ENCODE assay signal across 13 mouse cellular contexts in genomic region chr11:115831518-115831917, GRCm38 (mm10). TPM values are rescaled to one million over a fixed set of nuclear protein-coding genes. Genes with fewer than 3 reads are reported as not detected.
DNase-seq lines count a peak whose midpoint lies in the region; ATAC-seq and TF ChIP-seq lines count a peak whose summit lies in the region.
"Had no signal": no experiment of that assay in that cellular context is flagged by ENCODE, and none has a peak within 500 bp of the region (broad histone marks: within the 10 kb centered on the region; RNA-seq: fewer than 3 reads in every experiment).

No protein-coding gene starts in this region.

- H3K4me1 ChIP-seq in kidney, embryonic 14.5 days (ENCODE audit: control insufficient read depth, insufficient read depth, low read length): peaks cover 66% of the 10 kb centered on the region
- H3K4me1 ChIP-seq in MEL (ENCODE audit: control insufficient read depth in 1 of 2, insufficient read depth in 2 of 2, low read length in 2 of 2): peaks cover 11 to 29% of the 10 kb centered on the region in 2 experiments
- H3K4me1 ChIP-seq in intestine, embryonic 15.5 days (replicated peaks): peaks cover 66% of the 10 kb centered on the region

- no peaks in the 10 kb centered on the region for H3K27me3 ChIP-seq in kidney, embryonic 14.5 days (ENCODE audit: control insufficient read depth, insufficient read depth, low read length)
- no peaks in the 10 kb centered on the region for H3K27me3 ChIP-seq in MEL (ENCODE audit: control insufficient read depth in 1 of 2, insufficient read depth in 2 of 2, low read length in 2 of 2)
- no peaks in the 10 kb centered on the region for H3K27me3 ChIP-seq in intestine, embryonic 15.5 days (replicated peaks)

- no peak for TF ChIP-seq CTCF in MEL (IDR thresholded peaks at IDR 0.05 in 2 of 3, conservative IDR thresholded peaks at IDR 0.05 in 1 of 3; ENCODE audit: control insufficient read depth in 1 of 3, insufficient read depth in 1 of 3, low read depth in 2 of 3, low read length in 3 of 3, poor library complexity in 1 of 3, severe bottlenecking in 1 of 3)

- 30% methylated on average over 3 of the region's 3 CpGs for WGBS in kidney, embryonic 14.5 days
- WGBS in intestine, embryonic 15.5 days: 47% methylated on average over 3 of the region's 3 CpGs

- peak; percentile 5; the same call in 1 of the 2 replicates for ATAC-seq in kidney, embryonic 14.5 days (ENCODE audit: low FRiP score, low TSS enrichment)
- no peak for ATAC-seq in intestine, embryonic 15.5 days
- peak; percentile 26; the same call in 1 of the 2 replicates for ATAC-seq in megakaryocyte progenitor cell, adult 5-6 weeks (replicated peaks; ENCODE audit: poor library complexity)
- ATAC-seq: forebrain, embryonic 16.5 days; inflammation-experienced regulatory T-cells, adult 6 months had no signal

- H3K9me3 ChIP-seq in kidney, embryonic 14.5 days (ENCODE audit: control insufficient read depth, low read length): no peaks in the 10 kb centered on the region
- H3K9me3 ChIP-seq in MEL (replicated peaks; ENCODE audit: insufficient read depth, low read length): no peaks in the 10 kb centered on the region
- no peaks in the 10 kb centered on the region for H3K9me3 ChIP-seq in intestine, embryonic 15.5 days
- H3K9me3 ChIP-seq: midbrain, embryonic 12.5 days had no signal

- no peak overlapping the region for H3K4me2 ChIP-seq in kidney, embryonic 14.5 days (replicated peaks; ENCODE audit: low read depth, low read length)
- H3K4me2 ChIP-seq in intestine, embryonic 15.5 days (replicated peaks): peak overlapping the region; percentile 41
- H3K4me2 ChIP-seq: midbrain, embryonic 12.5 days had no signal

- no peak overlapping the region; the same call in 1 of the 2 replicates for H3K9ac ChIP-seq in kidney, embryonic 14.5 days (ENCODE audit: low read depth, low read length)
- no peak overlapping the region for H3K9ac ChIP-seq in MEL (ENCODE audit: control insufficient read depth, low read depth, low read length, poor library complexity, severe bottlenecking)
- H3K9ac ChIP-seq in intestine, embryonic 15.5 days: no peak overlapping the region
- H3K9ac ChIP-seq: midbrain, embryonic 12.5 days had no signal

- peak; percentile 77 to 85 for TF ChIP-seq EP300 in MEL (IDR thresholded peaks at IDR 0.05; ENCODE audit: low read depth in 1 of 2, low read length in 2 of 2)

- H3K4me3 ChIP-seq in kidney, embryonic 14.5 days (ENCODE audit: low read length): no peak overlapping the region
- H3K4me3 ChIP-seq in MEL (ENCODE audit: control insufficient read depth in 1 of 2, insufficient read depth in 1 of 2, low read depth in 2 of 2, low read length in 2 of 2): no peak overlapping the region
- no peak overlapping the region for H3K4me3 ChIP-seq in intestine, embryonic 15.5 days (replicated peaks)
- H3K4me3 ChIP-seq: midbrain, embryonic 12.5 days had no signal

- no peaks in the 10 kb centered on the region for H3K79me2 ChIP-seq in MEL (ENCODE audit: control insufficient read depth, insufficient read depth, low read length, poor library complexity)

- H3K36me3 ChIP-seq in kidney, embryonic 14.5 days (ENCODE audit: control insufficient read depth, insufficient read depth, low read length): no peaks in the 10 kb centered on the region
- H3K36me3 ChIP-seq in MEL (ENCODE audit: control insufficient read depth in 1 of 2, insufficient read depth in 2 of 2, low read length in 2 of 2): peaks cover 0 to 16% of the 10 kb centered on the region in 2 experiments; a peak in 2 of 4 replicates
- no peaks in the 10 kb centered on the region for H3K36me3 ChIP-seq in intestine, embryonic 15.5 days
- H3K36me3 ChIP-seq: midbrain, embryonic 12.5 days had no signal

- H3K27ac ChIP-seq in kidney, embryonic 14.5 days (ENCODE audit: low read depth, low read length): peak overlapping the region; percentile 90
- H3K27ac ChIP-seq in MEL (ENCODE audit: control insufficient read depth, low read depth, low read length): no peak overlapping the region
- peak overlapping the region; percentile 72 for H3K27ac ChIP-seq in intestine, embryonic 15.5 days
- H3K27ac ChIP-seq: midbrain, embryonic 12.5 days had no signal

- DNase-seq in kidney, postnatal 25 days: no peak
- peak; percentile 58 for DNase-seq in MEL (ENCODE audit: low read depth, low spot score)
- DNase-seq in neural tube, embryonic 10.5 days (ENCODE audit: extremely low spot score, low spot score): no peak
- DNase-seq in frontal cortex, adult 2 months (ENCODE audit: extremely low spot score in 1 of 2, low spot score in 1 of 2): no peak
- DNase-seq: heart, adult 18-20 months; right cerebral cortex, postnatal 25 days had no signal

- TF ChIP-seq RAD21 in MEL (IDR thresholded peaks at IDR 0.05; ENCODE audit: low read depth, low read length): no peak

- no peak for TF ChIP-seq POLR2A in MEL (IDR thresholded peaks at IDR 0.05; ENCODE audit: control insufficient read depth in 1 of 2, insufficient read depth in 1 of 2, low read depth in 1 of 2, low read length in 2 of 2, poor library complexity in 1 of 2)

TF ChIP-seq in MEL, 35 proteins besides CTCF, POLR2A, EP300 and RAD21:
- TF ChIP-seq JUND (IDR thresholded peaks at IDR 0.05; ENCODE audit: low read depth, low read length) (no peak), ZC3H11A (IDR thresholded peaks at IDR 0.05; ENCODE audit: low read depth, low read length) (no peak), RCOR1 (IDR thresholded peaks at IDR 0.05; ENCODE audit: low read depth, low read length) (peak; percentile 57; the same call in 1 of the 2 replicates), HCFC1 (IDR thresholded peaks at IDR 0.05; ENCODE audit: low read depth, low read length) (no peak), TCF12 (IDR thresholded peaks at IDR 0.05; ENCODE audit: low read depth, low read length) (peak; percentile 97), ETS1 (IDR thresholded peaks at IDR 0.05; ENCODE audit: low read depth, low read length) (peak; percentile 67), ZNF384 (IDR thresholded peaks at IDR 0.05; ENCODE audit: low read depth, low read length) (no peak), CHD2 (IDR thresholded peaks at IDR 0.05; ENCODE audit: low read length) (peak; percentile 51; the same call in 1 of the 2 replicates), POLR2AphosphoS5 (IDR thresholded peaks at IDR 0.05; ENCODE audit: borderline replicate concordance, low read depth, low read length) (no peak), MAZ (IDR thresholded peaks at IDR 0.05; ENCODE audit: low read depth, low read length) (no peak; the same call in 1 of the 2 replicates), TBP (IDR thresholded peaks at IDR 0.05; ENCODE audit: low read depth, low read length) (no peak), TAL1 (IDR thresholded peaks at IDR 0.05; ENCODE audit: low read length) (peak; percentile 70), GATA1 (IDR thresholded peaks at IDR 0.05; ENCODE audit: low read depth, low read length) (peak; percentile 62), POLR2AphosphoS2 (IDR thresholded peaks at IDR 0.05; ENCODE audit: low read length) (no peak), BHLHE40 (IDR thresholded peaks at IDR 0.05; ENCODE audit: borderline replicate concordance, low read depth, low read length) (no peak), SIN3A (IDR thresholded peaks at IDR 0.05; ENCODE audit: low read length) (peak; percentile 52)

RNA-seq across cellular contexts. Expression of gene Llgl2, which starts 7.7 kb away (rescaled TPM):
- polyA plus RNA-seq in kidney, embryonic 14.5 days (2014; fragmentation: Nextera tagmentation; extraction: Ambion mirVana): 24.3 and 28.7 TPM in 2 replicates
- total RNA-seq in MEL (2012; rRNA removed): 13.7 and 15.9 TPM in 2 replicates
- 10 to 100 TPM in 1 of 2 experiments, not detected in 1; 22.6 TPM for polyA plus RNA-seq in MEL (2012; ENCODE audit: insufficient read depth in 1 of 2, insufficient read length in 2 of 2, low read depth in 1 of 2, low replicate concordance in 2 of 2, missing spikeins in 1 of 2)
- 77.2 and 80.6 TPM in 2 replicates for polyA plus RNA-seq in intestine, embryonic 15.5 days (2015; fragmentation: Nextera tagmentation; extraction: Ambion mirVana)
- 3.3 and 4.1 TPM in 2 replicates for total RNA-seq in megakaryocyte progenitor cell, adult 5-6 weeks (2015)
- 3.0 and 4.8 TPM in 2 replicates for total RNA-seq in megakaryocyte progenitor cell, adult 5-6 weeks (2017)
- polyA plus RNA-seq in frontal cortex, adult 2 months (2012; rRNA removed): 2.8 and 3.2 TPM in 2 replicates

RNA-seq across cellular contexts. Expression of gene Tsen54, which starts 17.0 kb away (rescaled TPM):
- 26.2 and 34.9 TPM in 2 replicates for polyA plus RNA-seq in kidney, embryonic 14.5 days (2014; fragmentation: Nextera tagmentation; extraction: Ambion mirVana)
- 55.5 and 72.0 TPM in 2 replicates for total RNA-seq in MEL (2012; rRNA removed)
- 10 to 100 TPM in 1 of 2 experiments, not detected in 1; 55.8 TPM for polyA plus RNA-seq in MEL (2012; ENCODE audit: insufficient read depth in 1 of 2, insufficient read length in 2 of 2, low read depth in 1 of 2, low replicate concordance in 2 of 2, missing spikeins in 1 of 2)
- 31.3 and 34.9 TPM in 2 replicates for polyA plus RNA-seq in intestine, embryonic 15.5 days (2015; fragmentation: Nextera tagmentation; extraction: Ambion mirVana)
- 4.0 and 9.0 TPM in 2 replicates for total RNA-seq in megakaryocyte progenitor cell, adult 5-6 weeks (2015)
- total RNA-seq in megakaryocyte progenitor cell, adult 5-6 weeks (2017): 10.9 and 15.0 TPM in 2 replicates
- polyA plus RNA-seq in frontal cortex, adult 2 months (2012; rRNA removed): 15.6 and 16.8 TPM in 2 replicates

RNA-seq across cellular contexts. Expression of gene Caskin2, which starts 18.1 kb away (rescaled TPM):
- polyA plus RNA-seq in kidney, embryonic 14.5 days (2014; fragmentation: Nextera tagmentation; extraction: Ambion mirVana): 14.2 and 17.5 TPM in 2 replicates
- total RNA-seq in MEL (2012; rRNA removed): 6.5 and 6.8 TPM in 2 replicates
- 10 to 100 TPM in 1 of 2 experiments, not detected in 1; 10.9 TPM for polyA plus RNA-seq in MEL (2012; ENCODE audit: insufficient read depth in 1 of 2, insufficient read length in 2 of 2, low read depth in 1 of 2, low replicate concordance in 2 of 2, missing spikeins in 1 of 2)
- 12.0 and 12.1 TPM in 2 replicates for polyA plus RNA-seq in intestine, embryonic 15.5 days (2015; fragmentation: Nextera tagmentation; extraction: Ambion mirVana)
- total RNA-seq in megakaryocyte progenitor cell, adult 5-6 weeks (2015): 2.7 and 4.3 TPM in 2 replicates
- 1.5 and 3.5 TPM in 2 replicates for total RNA-seq in megakaryocyte progenitor cell, adult 5-6 weeks (2017)
- polyA plus RNA-seq in frontal cortex, adult 2 months (2012; rRNA removed): 25.8 and 29.3 TPM in 2 replicates

RNA-seq across cellular contexts. Expression of gene Myo15b, which starts 26.7 kb away (rescaled TPM):
- polyA plus RNA-seq in kidney, embryonic 14.5 days (2014; fragmentation: Nextera tagmentation; extraction: Ambion mirVana): 2.8 and 5.5 TPM in 2 replicates
- total RNA-seq in MEL (2012; rRNA removed): 1.3 and 1.5 TPM in 2 replicates
- 1 to 10 TPM in 1 of 2 experiments, not detected in 1; 3.2 TPM for polyA plus RNA-seq in MEL (2012; ENCODE audit: insufficient read depth in 1 of 2, insufficient read length in 2 of 2, low read depth in 1 of 2, low replicate concordance in 2 of 2, missing spikeins in 1 of 2)
- polyA plus RNA-seq in intestine, embryonic 15.5 days (2015; fragmentation: Nextera tagmentation; extraction: Ambion mirVana): 95.2 and 111 TPM in 2 replicates
- 2.6 and 5.5 TPM in 2 replicates for total RNA-seq in megakaryocyte progenitor cell, adult 5-6 weeks (2015)
- total RNA-seq in megakaryocyte progenitor cell, adult 5-6 weeks (2017): 1.6 and 5.1 TPM in 2 replicates
- 0.55 and 1.1 TPM in 2 replicates for polyA plus RNA-seq in frontal cortex, adult 2 months (2012; rRNA removed)
- total RNA-seq: heart, adult 18-20 months; neutrophil, adult 5-6 weeks had no signal
- polyA plus RNA-seq: inflammation-experienced regulatory T-cells, adult 6 months had no signal
